Mouse (Mus musculus) lung, postnatal 14 days (tissue): Measurements from ENCODE around the gene Zfp973.
"Not testable (repeated sequence)": the region's sequence is repeated elsewhere in the genome, so short reads cannot be mapped to it uniquely, and the experiment has no call there.

Experiments
- DNase-seq: peaks from one replicate; pipeline ENCODE4 v3.0.0; 2021

Gene Zfp973

DNA sequence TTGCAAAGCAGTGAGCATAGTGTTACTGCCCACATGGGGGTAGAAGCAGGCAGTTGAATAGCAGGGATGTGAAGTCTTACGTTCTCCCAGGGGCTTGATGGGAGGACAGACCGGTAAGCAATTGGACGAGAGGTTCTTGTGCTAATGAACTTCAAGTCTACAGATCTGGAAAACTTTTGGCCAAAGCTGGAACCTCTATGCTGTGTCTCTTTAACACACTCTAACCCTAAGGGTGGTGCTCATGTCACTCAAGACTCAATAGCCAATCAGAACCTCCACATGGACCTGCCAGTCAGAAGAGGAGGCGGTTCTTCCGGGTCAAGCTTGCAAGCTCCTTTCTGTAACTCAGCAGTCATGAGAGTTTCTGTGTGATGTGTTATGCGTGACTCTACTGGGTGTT is at the start of gene Zfp973:
Gene Zfp973, plus strand, starts transcription at position 301 of the 400 bp plus-strand sequence.
- DNase-seq = not testable (repeated sequence)

DNA sequence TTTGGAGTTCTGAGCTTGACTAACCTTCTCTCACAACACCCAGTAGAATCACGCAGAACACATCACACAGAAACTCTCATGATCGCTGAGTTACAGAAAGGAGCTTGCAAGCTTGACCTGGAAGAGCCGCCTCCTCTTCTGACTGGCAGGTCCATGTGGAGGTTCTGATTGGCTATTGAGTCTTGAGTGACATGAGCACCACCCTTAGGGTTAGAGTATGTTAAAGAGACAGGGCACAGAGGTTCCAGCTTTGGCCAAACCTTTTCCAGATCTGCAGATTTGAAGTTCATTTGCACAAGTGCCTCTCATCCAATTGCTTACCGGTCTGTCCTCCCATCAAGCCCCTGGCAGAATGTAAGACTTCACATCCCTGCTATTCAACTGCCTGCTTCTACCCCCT is 34.1 kb upstream of the Zfp973 start, which contains the start of gene Gm14308:
Gene Gm14308, minus strand, starts transcription at position 101 of the 400 bp plus-strand sequence.
- DNase-seq = not testable (repeated sequence)

- DNase-seq = not testable (repeated sequence)
Observed at GRCm38 (mm10) chr2:176708051-176708450, 37.7 kb downstream of the Zfp973 start, which contains the start of gene Gm14305. Gene Gm14305, plus strand, starts transcription at chr2:176708328.
